Mouse (Mus musculus) heart, adult 2 months (tissue): Measurements from ENCODE around the gene Ank3.

ENCODE experiments used
- CTCF ChIP-seq: fragments of 200-600 bp; IDR thresholded peaks from 2 replicates; pipeline ENCODE4 v1.8.1; 2022; ENCODE audit warnings: antibody characterized with exemption, mild to moderate bottlenecking, moderate library complexity
- POLR2A ChIP-seq: fragments of 200-500 bp; IDR thresholded peaks from 2 replicates; pipeline ENCODE4 v1.6.1; 2011; ENCODE audit warnings: mild to moderate bottlenecking, low read depth, low read length, control low read depth; ENCODE audit not compliant: insufficient read depth

DNA sequence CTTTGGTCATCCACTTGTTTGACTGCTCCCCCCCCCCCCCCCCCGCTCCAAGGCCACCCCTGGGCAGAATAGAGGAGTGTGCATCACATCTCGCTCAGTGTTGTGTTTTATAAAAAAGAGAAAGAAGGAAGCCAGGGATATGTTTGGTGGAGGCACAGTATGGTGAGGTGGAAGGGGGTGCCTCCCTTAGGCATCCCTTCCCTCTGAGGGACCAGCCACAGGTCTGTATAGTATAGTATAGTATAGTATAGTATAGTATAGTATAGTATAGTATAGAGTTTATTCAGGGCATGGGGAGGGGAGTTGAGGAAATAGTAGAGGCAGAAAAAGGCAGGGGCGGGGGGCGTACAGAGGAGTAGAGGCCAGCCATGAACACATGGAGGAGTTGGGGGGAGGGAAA, 164.4 kb downstream of the Ank3 start:
- TF ChIP-seq POLR2A: no peak
- TF ChIP-seq CTCF: no peak
